Mouse (Mus musculus) frontal cortex, adult (tissue): ENCODE data around the gene St3gal3.

ENCODE experiments used
- ATAC-seq: cut with Nextera tagmentation; 2 replicates; pipeline ENCODE4 v1.9.2; 2017; ENCODE audit warnings: mild to moderate bottlenecking, moderate library complexity, mixed read lengths; ENCODE audit not compliant: low TSS enrichment

St3gal3 gene

GRCm38 (mm10) chr4:117895339-117895738 lies 239.4 kb downstream of the St3gal3 start:
- no peak for ATAC-seq

- no peak for ATAC-seq
Observed at GRCm38 (mm10) chr4:117894601-117895000, 240.1 kb downstream of the St3gal3 start.

GRCm38 (mm10) chr4:117893376-117893775 lies 241.3 kb downstream of the St3gal3 start:
- ATAC-seq, result no peak

GRCm38 (mm10) chr4:117891738-117892161 lies 243.0 kb downstream of the St3gal3 start, which contains the start of gene Dph2:
Dph2 (minus strand) TSS chr4:117892032.
- peak; percentile 87 for ATAC-seq

- ATAC-seq, result no peak
Observed at GRCm38 (mm10) chr4:117890750-117891149, 244.0 kb downstream of the St3gal3 start.

- ATAC-seq, result no peak
Observed at GRCm38 (mm10) chr4:117890031-117890430, 244.7 kb downstream of the St3gal3 start.

GRCm38 (mm10) chr4:117889471-117889870 lies 245.2 kb downstream of the St3gal3 start:
- ATAC-seq, result no peak

GRCm38 (mm10) chr4:117887920-117888319 lies 246.8 kb downstream of the St3gal3 start:
- no peak for ATAC-seq

GRCm38 (mm10) chr4:117887133-117887532 lies 247.6 kb downstream of the St3gal3 start, which contains the start of gene Atp6v0b:
Atp6v0b (minus strand) TSS chr4:117887333.
- peak; percentile 63 for ATAC-seq

- no peak for ATAC-seq
Observed at GRCm38 (mm10) chr4:117886644-117887043, 248.1 kb downstream of the St3gal3 start.

- ATAC-seq, result no peak
Observed at GRCm38 (mm10) chr4:117885994-117886393, 248.7 kb downstream of the St3gal3 start.

GRCm38 (mm10) chr4:117885093-117885492 lies 249.6 kb downstream of the St3gal3 start:
- no peak for ATAC-seq

- ATAC-seq, result no peak
Observed at GRCm38 (mm10) chr4:117884146-117884545, 250.6 kb downstream of the St3gal3 start.

- ATAC-seq, result peak; percentile 8
Observed at GRCm38 (mm10) chr4:117882701-117883691, 251.7 kb downstream of the St3gal3 start, which contains the start of gene B4galt2. B4galt2 (minus strand) TSS chr4:117883487.
